In genomic region chr5:53371638-53372037, GRCm38 (mm10) we compare ENCODE assay signal across 10 mouse cellular contexts.
DNase-seq lines count a peak whose midpoint lies in the region; ATAC-seq and TF ChIP-seq lines count a peak whose summit lies in the region.
"Had no signal": no experiment of that assay in that cellular context is flagged by ENCODE, and none has a peak within 500 bp of the region (broad histone marks: within the 10 kb centered on the region; RNA-seq: fewer than 3 reads in every experiment).

No protein-coding gene starts in this region.

- H3K27ac ChIP-seq in hindbrain, postnatal 0 days: no peak overlapping the region
- H3K27ac ChIP-seq in hindbrain, embryonic 10.5 days: no peak overlapping the region
- H3K27ac ChIP-seq in stomach, postnatal 0 days (replicated peaks): no peak overlapping the region
- H3K27ac ChIP-seq: macrophage had no signal

- H3K27me3 ChIP-seq in hindbrain, postnatal 0 days (ENCODE audit: insufficient read depth, low read length): no peaks in the 10 kb centered on the region
- H3K27me3 ChIP-seq in hindbrain, embryonic 10.5 days (ENCODE audit: insufficient read depth, poor library complexity, severe bottlenecking): no peaks in the 10 kb centered on the region
- H3K27me3 ChIP-seq in stomach, postnatal 0 days (ENCODE audit: control insufficient read depth, insufficient read depth, low read length): no peaks in the 10 kb centered on the region

- ATAC-seq in hindbrain, postnatal 0 days: no peak
- ATAC-seq in stomach, postnatal 0 days (ENCODE audit: low FRiP score, low TSS enrichment): peak; percentile 78

- H3K4me3 ChIP-seq in hindbrain, postnatal 0 days (ENCODE audit: low read length): no peak overlapping the region
- H3K4me3 ChIP-seq in hindbrain, embryonic 10.5 days: no peak overlapping the region
- H3K4me3 ChIP-seq in stomach, postnatal 0 days (ENCODE audit: low read depth, low read length): no peak overlapping the region

- no peaks in the 10 kb centered on the region for H3K9me3 ChIP-seq in hindbrain, postnatal 0 days (ENCODE audit: low read length)
- no peaks in the 10 kb centered on the region for H3K9me3 ChIP-seq in hindbrain, embryonic 10.5 days
- H3K9me3 ChIP-seq in stomach, postnatal 0 days (ENCODE audit: control insufficient read depth, low read length): no peaks in the 10 kb centered on the region

- 61% methylated on average over 3 of the region's 3 CpGs for WGBS in hindbrain, postnatal 0 days
- WGBS in hindbrain, embryonic 10.5 days: 92% methylated on average over 3 of the region's 3 CpGs
- 66% methylated on average over 3 of the region's 3 CpGs for WGBS in stomach, postnatal 0 days

- H3K36me3 ChIP-seq in hindbrain, postnatal 0 days (ENCODE audit: insufficient read depth, low read length): no peaks in the 10 kb centered on the region
- no peaks in the 10 kb centered on the region for H3K36me3 ChIP-seq in hindbrain, embryonic 10.5 days
- no peaks in the 10 kb centered on the region for H3K36me3 ChIP-seq in stomach, postnatal 0 days (ENCODE audit: control insufficient read depth, insufficient read depth, low read length)

- no peak for TF ChIP-seq CTCF in hindbrain, postnatal 0 days (IDR thresholded peaks at IDR 0.05; ENCODE audit: low read depth)
- TF ChIP-seq CTCF in stomach, postnatal 0 days (IDR thresholded peaks at IDR 0.05; ENCODE audit: low read depth): no peak

- TF ChIP-seq EP300 in stomach, postnatal 0 days (optimal IDR thresholded peaks at IDR 0.05): no peak

- no peaks in the 10 kb centered on the region for H3K4me1 ChIP-seq in hindbrain, postnatal 0 days (ENCODE audit: insufficient read depth, low read length)
- no peaks in the 10 kb centered on the region for H3K4me1 ChIP-seq in hindbrain, embryonic 10.5 days (replicated peaks)
- no peaks in the 10 kb centered on the region; the same call in 1 of the 2 replicates for H3K4me1 ChIP-seq in stomach, postnatal 0 days (replicated peaks; ENCODE audit: control insufficient read depth, insufficient read depth)

- no peak overlapping the region for H3K9ac ChIP-seq in hindbrain, postnatal 0 days (replicated peaks; ENCODE audit: low read length)
- no peak overlapping the region for H3K9ac ChIP-seq in stomach, postnatal 0 days (ENCODE audit: low read length)

- H3K4me2 ChIP-seq in hindbrain, postnatal 0 days (ENCODE audit: low read depth, low read length): no peak overlapping the region
- no peak overlapping the region for H3K4me2 ChIP-seq in stomach, postnatal 0 days (replicated peaks; ENCODE audit: low read depth)

- peak; percentile 20 to 77 for DNase-seq in adrenal gland, adult (ENCODE audit: inconsistent age in 2 of 2, low spot score in 1 of 2)
- DNase-seq in adrenal gland, adult 18-20 months (ENCODE audit: low spot score in 2 of 2): no peak
- DNase-seq in hindbrain, postnatal 0 days (ENCODE audit: low spot score): peak; percentile 17
- no peak for DNase-seq in hindbrain, embryonic 10.5 days (ENCODE audit: low spot score)
- peak; percentile 65 to 71 for DNase-seq in urinary bladder, postnatal 4 days (ENCODE audit: low spot score in 2 of 2)
- no peak for DNase-seq in urinary bladder, postnatal 10 days (ENCODE audit: low spot score)
- no peak for DNase-seq in stomach, postnatal 0 days (ENCODE audit: low spot score)
- DNase-seq in kidney, adult 11 months: no peak
- DNase-seq: kidney, postnatal 25 days had no signal

Comparison
In these comparisons a context has a peak if more than half of its experiments do, and no peak if none do; other contexts are left out.
1. DNase-seq: peak in adrenal gland, adult (2 of 2), hindbrain, postnatal 0 days (single experiment) and urinary bladder, postnatal 4 days (2 of 2); none in adrenal gland, adult 18-20 months (0 of 2), hindbrain, embryonic 10.5 days (single experiment), urinary bladder, postnatal 10 days (single experiment), stomach, postnatal 0 days (single experiment) and kidney, adult 11 months (single experiment).